Mouse (Mus musculus): ENCODE results near the gene Optn. TPM values are rescaled to one million over a fixed set of nuclear protein-coding genes. Genes with fewer than 3 reads are reported as not detected.

Gene Optn
- polyA plus RNA-seq, 1 experiment from 2014 or later: 13.0 TPM

DNA sequence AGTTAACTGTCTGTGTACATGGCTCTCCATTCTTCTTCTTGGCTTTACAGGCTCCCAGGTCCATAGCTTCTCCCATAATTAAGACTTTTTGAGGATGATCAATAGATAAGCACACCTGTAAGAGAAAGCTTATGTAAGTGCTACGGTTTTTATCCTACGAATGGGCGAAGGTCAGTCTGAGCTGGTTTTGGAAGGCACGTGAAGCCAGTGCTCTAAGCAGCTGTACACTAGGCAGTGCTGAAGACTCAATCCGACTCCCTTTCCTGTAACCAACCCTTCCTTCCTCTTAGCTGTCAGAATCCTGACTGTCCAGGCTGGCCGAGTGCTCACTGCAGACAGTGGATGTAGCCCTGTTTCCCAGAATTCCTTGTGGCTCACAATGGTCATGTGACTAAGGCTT is 62.6 kb downstream of the Optn start:
- 87% methylated on average over 6 of the region's 6 CpGs for WGBS
- no peak overlapping the region for H3K9ac ChIP-seq
- no peaks in the 10 kb centered on the region for H3K9me3 ChIP-seq
- no peaks in the 10 kb centered on the region for H3K27me3 ChIP-seq (replicated peaks)
- no peak overlapping the region for H3K4me2 ChIP-seq
- no peak overlapping the region for H3K4me3 ChIP-seq
- ATAC-seq (ENCODE audit: extremely low read depth, insufficient number of reproducible peaks, low FRiP score, low TSS enrichment): no peak
- no peak overlapping the region for H3K27ac ChIP-seq (replicated peaks)
- no peaks in the 10 kb centered on the region for H3K4me1 ChIP-seq
- peaks cover 84% of the 10 kb centered on the region for H3K36me3 ChIP-seq

GRCm38 (mm10) chr2:4998905-4999304 is 64.9 kb downstream of the Optn start:
- no peak for ATAC-seq (ENCODE audit: extremely low read depth, insufficient number of reproducible peaks, low FRiP score, low TSS enrichment)
- Histone ChIP-seq H3K27ac (replicated peaks) (no peak overlapping the region), H3K36me3 (peaks cover 87% of the 10 kb centered on the region), H3K4me2 (no peak overlapping the region), H3K4me3 (no peak overlapping the region), H3K9me3 (no peaks in the 10 kb centered on the region), H3K9ac (no peak overlapping the region), H3K4me1 (no peaks in the 10 kb centered on the region), H3K27me3 (replicated peaks) (no peaks in the 10 kb centered on the region)
- 77% methylated on average over 3 of the region's 3 CpGs for WGBS

- Histone ChIP-seq H3K27me3 (replicated peaks) (no peaks in the 10 kb centered on the region), H3K9me3 (no peaks in the 10 kb centered on the region), H3K9ac (no peak overlapping the region), H3K4me3 (no peak overlapping the region), H3K4me1 (no peaks in the 10 kb centered on the region), H3K4me2 (no peak overlapping the region), H3K36me3 (peaks cover 93% of the 10 kb centered on the region), H3K27ac (replicated peaks) (no peak overlapping the region)
- no peak for ATAC-seq (ENCODE audit: extremely low read depth, insufficient number of reproducible peaks, low FRiP score, low TSS enrichment)
- 89% methylated on average over 6 of the region's 6 CpGs for WGBS
Measured at GRCm38 (mm10) chr2:4996421-4996824, 67.4 kb downstream of the Optn start.

- peaks cover 96% of the 10 kb centered on the region for H3K36me3 ChIP-seq
Measured at GRCm38 (mm10) chr2:4995646-4996045, 68.2 kb downstream of the Optn start.

DNA sequence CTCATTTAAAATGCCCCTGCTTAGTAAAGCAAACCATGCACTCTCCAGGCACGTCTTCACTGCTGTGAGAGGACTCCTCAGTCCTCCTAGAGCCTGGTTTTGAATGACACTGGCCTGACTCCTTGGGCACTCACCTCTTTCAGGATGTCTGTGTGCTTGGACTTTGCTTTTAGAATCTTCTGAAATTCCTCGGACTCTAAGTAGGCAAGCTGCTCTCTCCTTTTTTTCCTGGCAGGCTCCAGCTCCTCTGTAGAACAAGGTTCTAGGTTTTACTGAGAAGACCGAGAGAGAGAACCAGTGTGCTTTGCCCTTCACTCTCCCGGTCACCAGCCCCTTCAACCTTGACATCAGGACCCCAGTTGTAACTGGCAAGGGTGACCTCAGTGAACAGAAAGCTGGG is 69.4 kb downstream of the Optn start:
- 77% methylated on average over 4 of the region's 4 CpGs for WGBS
- H3K27me3 ChIP-seq (replicated peaks): no peaks in the 10 kb centered on the region
- H3K9ac ChIP-seq: no peak overlapping the region
- H3K36me3 ChIP-seq: peaks cover 90% of the 10 kb centered on the region
- H3K4me1 ChIP-seq: no peaks in the 10 kb centered on the region
- H3K4me3 ChIP-seq: no peak overlapping the region
- ATAC-seq (ENCODE audit: extremely low read depth, insufficient number of reproducible peaks, low FRiP score, low TSS enrichment): no peak
- no peak overlapping the region for H3K4me2 ChIP-seq
- H3K27ac ChIP-seq (replicated peaks): no peak overlapping the region
- no peaks in the 10 kb centered on the region for H3K9me3 ChIP-seq

More at GRCm38 (mm10) chr2:4995646-4996045, 68.2 kb downstream of the Optn start:
- Histone ChIP-seq H3K4me1 (no peaks in the 10 kb centered on the region), H3K4me2 (no peak overlapping the region), H3K27ac (replicated peaks) (no peak overlapping the region), H3K9me3 (no peaks in the 10 kb centered on the region), H3K4me3 (no peak overlapping the region), H3K27me3 (replicated peaks) (no peaks in the 10 kb centered on the region), H3K9ac (no peak overlapping the region)
- WGBS: 91% methylated on average over 11 of the region's 11 CpGs
- no peak for ATAC-seq (ENCODE audit: extremely low read depth, insufficient number of reproducible peaks, low FRiP score, low TSS enrichment)

- 89% methylated on average over 11 of the region's 11 CpGs for WGBS
- Histone ChIP-seq H3K9ac (no peak overlapping the region), H3K27me3 (replicated peaks) (no peaks in the 10 kb centered on the region), H3K4me1 (no peaks in the 10 kb centered on the region), H3K4me3 (no peak overlapping the region), H3K4me2 (no peak overlapping the region), H3K36me3 (peaks cover 83% of the 10 kb centered on the region), H3K9me3 (no peaks in the 10 kb centered on the region), H3K27ac (replicated peaks) (no peak overlapping the region)
- ATAC-seq (ENCODE audit: extremely low read depth, insufficient number of reproducible peaks, low FRiP score, low TSS enrichment): no peak
Measured at GRCm38 (mm10) chr2:4993584-4993983, 70.3 kb downstream of the Optn start.

DNA sequence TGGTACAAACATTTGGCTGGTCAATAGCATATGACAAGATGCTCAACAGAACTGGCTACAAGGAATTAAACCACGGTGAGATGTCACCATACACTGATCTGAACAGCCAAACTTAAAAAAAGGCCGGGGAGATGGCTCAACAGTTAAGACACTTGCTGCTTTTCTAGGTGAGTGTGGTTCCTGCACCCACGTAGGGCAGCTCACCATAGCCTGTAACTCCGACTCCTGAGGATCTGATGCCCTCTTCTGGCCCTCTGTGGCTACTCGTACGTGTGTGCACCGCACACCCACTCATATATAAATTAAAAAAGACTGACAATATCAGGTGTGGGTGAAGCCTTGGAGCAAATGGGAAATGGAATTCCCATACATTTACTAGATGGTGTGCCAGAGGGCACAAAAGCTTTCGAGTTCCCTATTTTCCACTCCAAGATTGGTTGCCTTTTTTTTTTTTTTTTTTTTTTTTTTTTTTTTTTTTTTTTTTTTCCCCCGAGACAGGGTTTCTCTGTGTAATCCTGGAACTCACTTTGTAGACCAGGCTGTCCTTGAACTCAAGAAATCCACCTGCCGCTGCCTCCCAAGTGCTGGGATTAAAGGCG is 74.9 kb downstream of the Optn start:
- Histone ChIP-seq H3K36me3 (peaks cover 38% of the 10 kb centered on the region), H3K4me1 (no peaks in the 10 kb centered on the region), H3K9me3 (no peaks in the 10 kb centered on the region), H3K27me3 (replicated peaks) (no peaks in the 10 kb centered on the region), H3K4me3 (no peak overlapping the region), H3K27ac (replicated peaks) (no peak overlapping the region), H3K9ac (no peak overlapping the region), H3K4me2 (no peak overlapping the region)
- 78% methylated on average over 11 of the region's 11 CpGs for WGBS
- ATAC-seq (ENCODE audit: extremely low read depth, insufficient number of reproducible peaks, low FRiP score, low TSS enrichment): no peak

DNA sequence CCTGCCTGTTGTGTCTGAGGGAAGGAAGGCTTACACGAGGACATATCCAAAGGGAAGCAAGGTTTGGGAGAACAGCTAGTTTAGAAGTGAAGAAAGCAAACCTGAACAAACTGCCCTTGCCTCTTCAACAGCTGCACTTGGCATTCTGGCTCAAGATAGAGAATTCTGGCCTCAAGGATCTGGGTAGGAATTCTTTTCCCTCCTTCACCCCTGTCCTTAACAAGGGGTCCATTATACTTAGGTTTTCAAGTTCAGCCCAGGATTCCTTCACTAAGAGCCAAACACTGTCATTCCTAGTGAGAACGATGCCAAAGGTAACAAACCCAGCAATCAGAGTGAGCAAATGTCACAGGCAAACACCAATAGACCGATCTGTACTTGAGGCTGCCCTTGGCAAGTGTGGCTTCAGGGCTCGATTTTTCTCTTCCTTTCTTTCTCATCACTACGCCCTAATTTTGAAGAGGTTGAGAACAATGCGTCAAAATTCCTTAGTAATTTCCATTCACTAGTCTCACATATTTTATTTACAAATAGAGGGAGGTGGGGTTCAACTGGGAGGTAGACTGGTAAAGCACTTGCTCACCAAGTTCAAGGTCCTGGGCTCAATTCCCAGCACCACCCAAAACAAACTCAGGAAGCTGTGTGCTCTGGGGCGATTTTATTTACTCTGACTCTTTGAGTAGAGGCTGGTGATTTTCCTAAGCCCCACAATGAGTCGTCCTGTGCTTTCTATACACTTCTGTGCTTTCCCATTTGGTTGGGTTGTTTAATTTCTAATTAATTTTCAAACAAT is 76.3 kb downstream of the Optn start:
- no peaks in the 10 kb centered on the region for H3K4me1 ChIP-seq
- no peaks in the 10 kb centered on the region for H3K9me3 ChIP-seq
- H3K27me3 ChIP-seq (replicated peaks): no peaks in the 10 kb centered on the region
- H3K9ac ChIP-seq: no peak overlapping the region
- H3K4me2 ChIP-seq: no peak overlapping the region
- ATAC-seq (ENCODE audit: extremely low read depth, insufficient number of reproducible peaks, low FRiP score, low TSS enrichment): no peak
- peaks cover 24% of the 10 kb centered on the region for H3K36me3 ChIP-seq
- H3K27ac ChIP-seq (replicated peaks): no peak overlapping the region
- H3K4me3 ChIP-seq: no peak overlapping the region
- WGBS: 72% methylated on average over 8 of the region's 8 CpGs

- Histone ChIP-seq H3K4me3 (no peak overlapping the region), H3K9me3 (no peaks in the 10 kb centered on the region), H3K27me3 (replicated peaks) (no peaks in the 10 kb centered on the region), H3K27ac (replicated peaks) (no peak overlapping the region), H3K4me1 (no peaks in the 10 kb centered on the region), H3K36me3 (peaks cover 17% of the 10 kb centered on the region), H3K4me2 (no peak overlapping the region), H3K9ac (no peak overlapping the region)
- no peak for ATAC-seq (ENCODE audit: extremely low read depth, insufficient number of reproducible peaks, low FRiP score, low TSS enrichment)
- 84% methylated on average over 4 of the region's 4 CpGs for WGBS
Measured at GRCm38 (mm10) chr2:4986798-4987197, 77.1 kb downstream of the Optn start.

DNA sequence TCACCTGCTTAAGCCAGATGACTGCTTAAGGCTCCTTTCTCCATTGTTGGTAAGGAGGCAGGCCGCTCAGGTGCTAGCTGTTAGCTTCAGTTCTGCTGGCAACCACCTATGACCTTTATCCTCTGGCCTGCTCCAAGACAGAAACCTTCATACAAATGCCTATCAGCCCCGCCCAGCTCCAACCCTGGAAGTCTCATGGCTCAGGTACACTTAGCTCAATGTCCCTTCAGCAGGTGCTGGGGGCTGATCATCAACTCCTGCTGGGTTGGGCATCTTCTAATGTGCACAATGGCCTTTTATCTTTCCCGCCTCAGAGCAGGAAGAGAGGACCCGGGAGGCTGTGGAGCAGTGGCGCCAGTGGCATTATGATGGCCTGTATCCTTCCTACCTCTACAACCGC is 78.9 kb downstream of the Optn start:
- ATAC-seq (ENCODE audit: extremely low read depth, insufficient number of reproducible peaks, low FRiP score, low TSS enrichment): no peak
- H3K27ac ChIP-seq (replicated peaks): no peak overlapping the region
- no peak overlapping the region for H3K4me3 ChIP-seq
- no peaks in the 10 kb centered on the region for H3K9me3 ChIP-seq
- H3K4me2 ChIP-seq: no peak overlapping the region
- H3K4me1 ChIP-seq: no peaks in the 10 kb centered on the region
- 61% methylated on average over 6 of the region's 6 CpGs for WGBS
- H3K9ac ChIP-seq: no peak overlapping the region
- 0 out of 2 replicates have a peak, but pooled peaks cover under 1% of the 10 kb centered on the region for H3K36me3 ChIP-seq
- no peaks in the 10 kb centered on the region for H3K27me3 ChIP-seq (replicated peaks)

DNA sequence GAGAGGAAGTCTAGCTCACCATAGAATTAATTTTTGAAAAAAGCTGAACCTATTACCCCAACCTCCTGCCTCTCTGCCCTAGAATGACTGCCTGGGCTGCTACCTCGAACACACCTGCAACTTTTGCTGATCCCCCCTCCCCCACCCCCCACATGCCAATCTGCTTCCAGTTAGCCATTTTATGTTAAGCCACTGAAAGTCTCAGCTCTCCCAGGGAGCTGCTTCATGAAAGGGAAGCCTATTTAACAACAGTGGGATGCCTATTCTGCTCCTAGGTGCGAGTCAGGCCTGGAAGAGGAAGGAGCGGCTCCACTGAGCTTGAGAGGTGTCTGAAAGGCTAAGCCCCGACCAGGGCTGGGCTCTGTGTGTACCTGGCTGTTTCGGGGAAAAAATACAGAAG is 79.9 kb downstream of the Optn start:
- H3K27me3 ChIP-seq (replicated peaks): no peaks in the 10 kb centered on the region
- H3K4me1 ChIP-seq: no peaks in the 10 kb centered on the region
- no peak overlapping the region for H3K4me2 ChIP-seq
- ATAC-seq (ENCODE audit: extremely low read depth, insufficient number of reproducible peaks, low FRiP score, low TSS enrichment): no peak
- no peak overlapping the region for H3K9ac ChIP-seq
- WGBS: 38% methylated on average over 5 of the region's 5 CpGs
- no peak overlapping the region for H3K4me3 ChIP-seq
- H3K27ac ChIP-seq (replicated peaks): no peak overlapping the region
- H3K9me3 ChIP-seq: no peaks in the 10 kb centered on the region
- H3K36me3 ChIP-seq: no peaks in the 10 kb centered on the region

GRCm38 (mm10) chr2:4978091-4978490 is 85.8 kb downstream of the Optn start:
- Histone ChIP-seq H3K4me1 (peaks cover 9% of the 10 kb centered on the region), H3K4me2 (no peak overlapping the region), H3K9me3 (no peaks in the 10 kb centered on the region), H3K4me3 (no peak overlapping the region), H3K27ac (replicated peaks) (no peak overlapping the region), H3K9ac (no peak overlapping the region), H3K27me3 (replicated peaks) (no peaks in the 10 kb centered on the region), H3K36me3 (no peaks in the 10 kb centered on the region)
- 26% methylated on average over 8 of the region's 8 CpGs for WGBS
- no peak for ATAC-seq (ENCODE audit: extremely low read depth, insufficient number of reproducible peaks, low FRiP score, low TSS enrichment)

All from heart, embryonic 13.5 days (tissue).